Mouse (Mus musculus): ENCODE results near the gene Gpr26. TPM values are rescaled to one million over a fixed set of nuclear protein-coding genes. Genes with fewer than 3 reads are reported as not detected.

Gpr26 gene
- polyA plus RNA-seq (2015; fragmentation: Nextera tagmentation; extraction: Ambion mirVana), result 3.0 and 3.4 TPM in 2 replicates

DNA sequence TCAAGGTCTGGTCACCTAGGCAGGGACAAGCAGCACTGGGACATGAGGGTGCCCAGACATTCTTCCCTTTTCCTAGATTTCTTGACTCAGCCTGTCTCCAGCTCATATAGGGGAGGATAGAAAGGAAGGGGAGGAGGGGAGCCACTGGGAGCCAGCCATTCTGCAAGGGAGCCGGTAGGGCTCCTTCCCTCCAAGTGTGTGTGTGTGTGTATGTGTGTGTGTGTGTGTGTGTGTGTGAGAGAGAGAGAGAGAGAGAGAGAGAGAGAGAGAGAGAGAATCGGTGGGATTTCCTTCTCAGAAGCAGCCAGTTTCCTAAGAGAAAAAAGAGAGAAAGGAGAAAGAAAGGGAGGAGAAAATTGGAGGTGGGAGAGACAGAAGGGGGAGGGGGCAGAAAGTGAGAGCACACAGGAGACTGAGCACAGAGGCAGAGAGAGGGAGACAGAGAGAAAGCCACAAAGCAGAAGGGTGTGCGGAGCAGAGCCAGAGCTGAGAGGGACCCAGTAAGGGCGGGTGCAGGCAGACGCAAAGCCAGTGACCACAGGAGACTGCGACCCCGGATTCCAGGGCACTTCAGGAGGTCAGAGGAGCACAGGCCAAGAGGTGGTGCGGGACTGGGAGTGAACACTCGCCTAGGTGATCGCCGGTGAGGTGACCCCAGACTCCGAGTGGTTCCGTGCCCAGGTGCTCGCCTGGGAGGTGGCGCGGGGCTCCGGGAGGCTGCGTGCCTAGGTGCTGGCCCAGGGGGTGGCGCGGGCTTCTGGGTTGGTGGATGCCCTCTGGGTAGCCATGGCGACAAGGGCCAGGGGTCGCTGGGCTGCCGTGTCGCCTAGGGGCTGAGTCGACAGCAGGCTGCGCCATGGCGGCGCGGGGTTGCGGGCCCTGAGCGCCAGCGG lies at the start of gene Gpr26:
Gene Gpr26, plus strand, starts transcription at position 438 of the 893 bp plus-strand sequence.
- Histone ChIP-seq H3K4me3 (ENCODE audit: low read depth, low read length) (peak within 1 kb of the TSS; percentile 72), H3K36me3 (ENCODE audit: control insufficient read depth, insufficient read depth, low read length) (no peaks in the 10 kb centered on the region), H3K27ac (ENCODE audit: low read length) (peak within 1 kb of the TSS; percentile 91), H3K4me1 (ENCODE audit: control insufficient read depth, insufficient read depth, low read length) (peaks cover 28% of the 10 kb centered on the region), H3K9ac (ENCODE audit: low read depth, low read length) (peak within 1 kb of the TSS; percentile 90), H3K27me3 (ENCODE audit: control insufficient read depth, insufficient read depth, low read depth, low read length) (peaks cover 3% of the 10 kb centered on the region; the same call in 1 of the 2 replicates), H3K4me2 (ENCODE audit: low read length) (peak within 1 kb of the TSS; percentile 77), H3K9me3 (replicated peaks; ENCODE audit: control insufficient read depth, low read length, poor library complexity, severe bottlenecking) (no peaks in the 10 kb centered on the region)
- ATAC-seq, result peak; percentile 87
- WGBS, result under 1% methylated on average over 32 of the region's 32 CpGs

GRCm38 (mm10) chr7:131917384-131917783 lies 48.9 kb upstream of the Gpr26 start:
- Histone ChIP-seq H3K36me3 (ENCODE audit: control insufficient read depth, insufficient read depth, low read length) (no peaks in the 10 kb centered on the region), H3K9ac (ENCODE audit: low read depth, low read length) (no peak overlapping the region), H3K4me1 (ENCODE audit: control insufficient read depth, insufficient read depth, low read length) (no peaks in the 10 kb centered on the region), H3K4me2 (ENCODE audit: low read length) (no peak overlapping the region), H3K9me3 (replicated peaks; ENCODE audit: control insufficient read depth, low read length, poor library complexity, severe bottlenecking) (no peaks in the 10 kb centered on the region), H3K27ac (ENCODE audit: low read length) (no peak overlapping the region), H3K4me3 (ENCODE audit: low read depth, low read length) (no peak overlapping the region), H3K27me3 (ENCODE audit: control insufficient read depth, insufficient read depth, low read depth, low read length) (no peaks in the 10 kb centered on the region)
- WGBS, result 61% methylated on average over 7 of the region's 7 CpGs
- ATAC-seq, result no peak

GRCm38 (mm10) chr7:131927288-131928050 lies 38.8 kb upstream of the Gpr26 start:
- Histone ChIP-seq H3K27ac (ENCODE audit: low read length) (no peak overlapping the region), H3K4me1 (ENCODE audit: control insufficient read depth, insufficient read depth, low read length) (peaks cover 10% of the 10 kb centered on the region; the same call in 1 of the 2 replicates), H3K36me3 (ENCODE audit: control insufficient read depth, insufficient read depth, low read length) (no peaks in the 10 kb centered on the region), H3K9ac (ENCODE audit: low read depth, low read length) (0 out of 2 replicates have a peak overlapping the region, but pooled peaks have one; percentile 34), H3K27me3 (ENCODE audit: control insufficient read depth, insufficient read depth, low read depth, low read length) (no peaks in the 10 kb centered on the region), H3K4me2 (ENCODE audit: low read length) (no peak overlapping the region), H3K9me3 (replicated peaks; ENCODE audit: control insufficient read depth, low read length, poor library complexity, severe bottlenecking) (no peaks in the 10 kb centered on the region), H3K4me3 (ENCODE audit: low read depth, low read length) (no peak overlapping the region)
- 28% methylated on average over 9 of the region's 9 CpGs for WGBS
- no peak for ATAC-seq

DNA sequence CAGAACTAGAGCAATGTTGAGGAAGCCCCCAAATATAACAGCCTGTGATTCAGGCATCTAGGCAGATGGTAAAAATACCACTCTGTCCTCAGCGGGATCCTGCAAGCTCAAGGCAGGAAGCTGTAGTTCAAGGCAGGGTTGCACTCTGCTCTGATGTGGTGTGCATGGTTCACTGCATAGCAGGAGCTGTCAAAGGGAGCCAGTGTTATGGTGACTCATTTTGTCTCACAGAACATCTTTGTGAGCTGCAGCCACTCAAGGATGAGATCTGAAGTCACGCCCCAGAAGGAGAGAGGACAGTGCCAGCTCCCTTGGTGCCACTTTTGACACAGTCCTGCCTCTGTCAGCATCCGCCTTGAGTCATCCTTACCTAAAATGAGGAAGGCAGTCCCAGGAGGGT lies 28.6 kb upstream of the Gpr26 start:
- H3K4me3 ChIP-seq (ENCODE audit: low read depth, low read length), result no peak overlapping the region
- no peaks in the 10 kb centered on the region for H3K27me3 ChIP-seq (ENCODE audit: control insufficient read depth, insufficient read depth, low read depth, low read length)
- no peak overlapping the region for H3K4me2 ChIP-seq (ENCODE audit: low read length)
- H3K4me1 ChIP-seq (ENCODE audit: control insufficient read depth, insufficient read depth, low read length), result no peaks in the 10 kb centered on the region
- H3K9ac ChIP-seq (ENCODE audit: low read depth, low read length), result no peak overlapping the region
- no peaks in the 10 kb centered on the region for H3K36me3 ChIP-seq (ENCODE audit: control insufficient read depth, insufficient read depth, low read length)
- H3K27ac ChIP-seq (ENCODE audit: low read length), result no peak overlapping the region
- no peak for ATAC-seq
- H3K9me3 ChIP-seq (replicated peaks; ENCODE audit: control insufficient read depth, low read length, poor library complexity, severe bottlenecking), result no peaks in the 10 kb centered on the region; the same call in 1 of the 2 replicates
- WGBS, result 83% methylated on average over 3 of the region's 3 CpGs

- Histone ChIP-seq H3K4me1 (ENCODE audit: control insufficient read depth, insufficient read depth, low read length) (no peaks in the 10 kb centered on the region), H3K4me2 (ENCODE audit: low read length) (no peak overlapping the region), H3K4me3 (ENCODE audit: low read depth, low read length) (no peak overlapping the region), H3K27me3 (ENCODE audit: control insufficient read depth, insufficient read depth, low read depth, low read length) (no peaks in the 10 kb centered on the region), H3K9ac (ENCODE audit: low read depth, low read length) (no peak overlapping the region), H3K9me3 (replicated peaks; ENCODE audit: control insufficient read depth, low read length, poor library complexity, severe bottlenecking) (no peaks in the 10 kb centered on the region), H3K27ac (ENCODE audit: low read length) (no peak overlapping the region), H3K36me3 (ENCODE audit: control insufficient read depth, insufficient read depth, low read length) (no peaks in the 10 kb centered on the region)
- WGBS, result 78% methylated on average over 5 of the region's 5 CpGs
- ATAC-seq, result no peak
Observed at GRCm38 (mm10) chr7:131951131-131951530, 15.1 kb upstream of the Gpr26 start.

DNA sequence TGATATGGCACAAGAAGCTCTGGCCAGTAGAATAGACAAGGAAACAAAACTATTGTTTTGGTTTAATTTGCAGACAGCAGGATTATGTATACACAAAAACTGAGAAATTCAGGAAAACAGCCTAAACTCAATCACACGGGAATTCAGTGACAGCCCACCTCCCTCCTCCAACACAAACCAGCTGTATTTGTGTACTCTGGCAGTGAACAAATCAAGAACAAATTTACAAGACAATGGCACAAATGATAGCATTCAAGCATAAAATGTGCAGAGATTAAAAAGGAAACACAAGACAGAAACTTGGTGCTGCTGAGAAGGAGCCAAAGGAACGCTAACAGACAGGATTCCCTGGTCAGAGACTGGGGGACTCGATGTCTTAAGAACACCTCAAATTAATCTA lies 12.9 kb upstream of the Gpr26 start:
- H3K4me1 ChIP-seq (ENCODE audit: control insufficient read depth, insufficient read depth, low read length), result no peaks in the 10 kb centered on the region
- no peak overlapping the region for H3K9ac ChIP-seq (ENCODE audit: low read depth, low read length)
- no peak for ATAC-seq
- H3K27ac ChIP-seq (ENCODE audit: low read length), result no peak overlapping the region
- 28% methylated on average over 3 of the region's 3 CpGs for WGBS
- H3K4me2 ChIP-seq (ENCODE audit: low read length), result no peak overlapping the region
- H3K4me3 ChIP-seq (ENCODE audit: low read depth, low read length), result no peak overlapping the region
- H3K27me3 ChIP-seq (ENCODE audit: control insufficient read depth, insufficient read depth, low read depth, low read length), result no peaks in the 10 kb centered on the region
- no peaks in the 10 kb centered on the region for H3K36me3 ChIP-seq (ENCODE audit: control insufficient read depth, insufficient read depth, low read length)
- H3K9me3 ChIP-seq (replicated peaks; ENCODE audit: control insufficient read depth, low read length, poor library complexity, severe bottlenecking), result no peaks in the 10 kb centered on the region

DNA sequence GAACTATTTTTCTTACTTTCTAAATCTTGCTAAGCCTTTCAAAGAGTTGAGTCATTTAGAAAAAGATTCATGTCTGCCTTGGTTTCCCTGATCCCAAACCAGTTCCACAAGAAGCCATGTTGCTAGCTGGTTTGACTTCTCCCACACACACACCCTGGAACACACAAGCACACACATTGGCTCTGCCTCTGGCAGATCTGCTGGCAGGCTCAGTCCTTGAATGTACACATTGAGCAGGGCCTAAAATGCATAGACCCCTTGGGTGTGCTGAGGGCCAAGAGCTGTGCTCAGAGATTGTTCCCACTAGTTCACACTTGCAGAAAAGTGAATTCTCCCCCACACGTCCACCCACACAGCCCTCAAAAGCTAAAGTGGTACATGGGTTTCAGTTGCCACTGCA lies 7.6 kb upstream of the Gpr26 start:
- Histone ChIP-seq H3K4me2 (ENCODE audit: low read length) (no peak overlapping the region), H3K36me3 (ENCODE audit: control insufficient read depth, insufficient read depth, low read length) (no peaks in the 10 kb centered on the region), H3K27me3 (ENCODE audit: control insufficient read depth, insufficient read depth, low read depth, low read length) (no peaks in the 10 kb centered on the region), H3K9ac (ENCODE audit: low read depth, low read length) (no peak overlapping the region), H3K4me3 (ENCODE audit: low read depth, low read length) (no peak overlapping the region), H3K4me1 (ENCODE audit: control insufficient read depth, insufficient read depth, low read length) (peaks cover 4% of the 10 kb centered on the region), H3K27ac (ENCODE audit: low read length) (no peak overlapping the region), H3K9me3 (replicated peaks; ENCODE audit: control insufficient read depth, low read length, poor library complexity, severe bottlenecking) (no peaks in the 10 kb centered on the region)
- ATAC-seq, result no peak
- whole genome bisulfite sequencing, result 72% methylated on average over 1 of the region's 1 CpGs

- no peak overlapping the region for H3K4me3 ChIP-seq (ENCODE audit: low read depth, low read length)
- H3K4me1 ChIP-seq (ENCODE audit: control insufficient read depth, insufficient read depth, low read length), result peaks cover 14% of the 10 kb centered on the region
- ATAC-seq, result no peak
- H3K27me3 ChIP-seq (ENCODE audit: control insufficient read depth, insufficient read depth, low read depth, low read length), result no peaks in the 10 kb centered on the region
- H3K9ac ChIP-seq (ENCODE audit: low read depth, low read length), result no peak overlapping the region
- no peak overlapping the region for H3K27ac ChIP-seq (ENCODE audit: low read length)
- H3K36me3 ChIP-seq (ENCODE audit: control insufficient read depth, insufficient read depth, low read length), result no peaks in the 10 kb centered on the region
- no peak overlapping the region for H3K4me2 ChIP-seq (ENCODE audit: low read length)
- H3K9me3 ChIP-seq (replicated peaks; ENCODE audit: control insufficient read depth, low read length, poor library complexity, severe bottlenecking), result no peaks in the 10 kb centered on the region
- WGBS, result 34% methylated on average over 6 of the region's 6 CpGs
Observed at GRCm38 (mm10) chr7:131960551-131960950, 5.7 kb upstream of the Gpr26 start.
